ENCODE assay signal across 31 mouse cellular contexts in genomic region chr11:119812093-119812492, GRCm38 (mm10).
"Had no signal": no experiment of that assay in that cellular context is flagged by ENCODE, and none has a peak within 500 bp of the region (broad histone marks: within the 10 kb centered on the region; RNA-seq: fewer than 3 reads in every experiment).

No protein-coding gene starts in this region.

- ATAC-seq: liver, embryonic 12.5 days; lung, postnatal 0 days; midbrain, embryonic 13.5 days; midbrain, embryonic 15.5 days; midbrain, embryonic 16.5 days had no signal

- H3K4me3 ChIP-seq: left cerebral cortex, adult 2 months; limb, embryonic 10.5 days; limb, embryonic 12.5 days; limb, embryonic 13.5 days; limb, embryonic 15.5 days; liver, embryonic 12.5 days; liver, embryonic 13.5 days; liver, embryonic 15.5 days; lung, embryonic 15.5 days; megakaryocyte, embryonic 14.5 days; midbrain, embryonic 10.5 days; midbrain, embryonic 12.5 days; midbrain, embryonic 13.5 days; midbrain, embryonic 15.5 days; neural tube, embryonic 12.5 days had no signal

- H3K4me1 ChIP-seq: midbrain, embryonic 10.5 days had no signal

- H3K27me3 ChIP-seq: limb, embryonic 13.5 days; limb, embryonic 15.5 days; liver, embryonic 12.5 days; liver, embryonic 13.5 days; liver, embryonic 15.5 days; lung, embryonic 15.5 days; midbrain, embryonic 12.5 days; midbrain, embryonic 13.5 days; midbrain, embryonic 15.5 days; neural tube, embryonic 12.5 days had no signal

- DNase-seq: left cerebral cortex, postnatal 4 days; liver; liver, embryonic 13.5 days; lung, adult 18-20 months; lung, adult 2 months; lung, embryonic 14.5 days; lung, postnatal 10 days; lung, postnatal 14 days; lung, postnatal 36 days; lung, postnatal 4 days; midbrain, embryonic 14.5 days had no signal

- H3K27ac ChIP-seq: limb, embryonic 12.5 days; limb, embryonic 13.5 days; limb, embryonic 15.5 days; liver, embryonic 12.5 days; liver, embryonic 13.5 days; liver, embryonic 14.5 days; liver, embryonic 15.5 days; lung, embryonic 15.5 days; macrophage; midbrain, embryonic 10.5 days; midbrain, embryonic 12.5 days; midbrain, embryonic 13.5 days; midbrain, embryonic 15.5 days; neural tube, embryonic 12.5 days had no signal

- H3K9ac ChIP-seq: limb, embryonic 12.5 days; limb, embryonic 13.5 days; limb, embryonic 15.5 days; liver, embryonic 12.5 days; liver, embryonic 13.5 days; liver, embryonic 14.5 days; liver, embryonic 15.5 days; lung, embryonic 14.5 days; lung, embryonic 15.5 days; midbrain, embryonic 12.5 days; midbrain, embryonic 13.5 days; midbrain, embryonic 15.5 days; neural tube, embryonic 12.5 days had no signal

- H3K9me3 ChIP-seq: limb, embryonic 10.5 days; limb, embryonic 12.5 days; limb, embryonic 13.5 days; limb, embryonic 15.5 days; liver, embryonic 12.5 days; liver, embryonic 13.5 days; liver, embryonic 15.5 days; lung, embryonic 15.5 days; midbrain, embryonic 10.5 days; midbrain, embryonic 12.5 days; midbrain, embryonic 13.5 days; midbrain, embryonic 15.5 days; neural tube, embryonic 12.5 days had no signal

- H3K4me2 ChIP-seq: limb, embryonic 12.5 days; limb, embryonic 13.5 days; limb, embryonic 15.5 days; liver, embryonic 11.5 days; liver, embryonic 12.5 days; liver, embryonic 13.5 days; liver, embryonic 15.5 days; lung, embryonic 14.5 days; lung, embryonic 15.5 days; midbrain, embryonic 11.5 days; midbrain, embryonic 12.5 days; midbrain, embryonic 13.5 days; midbrain, embryonic 15.5 days; neural tube, embryonic 12.5 days had no signal
